Mouse (Mus musculus): ENCODE data around the gene Tmem223. TPM values are rescaled to one million over a fixed set of nuclear protein-coding genes. Genes with fewer than 3 reads are reported as not detected.
A peak's percentile ranks its signal among the peaks of the same experiment; 100 is the strongest.

Gene Tmem223
- polyA plus RNA-seq, 1 experiment: 112 TPM

GRCm38 (mm10) chr19:8745382-8745781, 25.4 kb upstream of the Tmem223 start:
- no peak for DNase-seq (ENCODE audit: low spot score)

- no peak for DNase-seq (ENCODE audit: low spot score)
These were observed 23.4 kb upstream of the Tmem223 start for GRCm38 (mm10) chr19:8747368-8747767.

GRCm38 (mm10) chr19:8755652-8756051, 15.1 kb upstream of the Tmem223 start:
- DNase-seq (ENCODE audit: low spot score): no peak

- peak; percentile 91 for DNase-seq (ENCODE audit: low spot score)
These were observed 14.0 kb upstream of the Tmem223 start, which contains the start of gene Nxf1 for GRCm38 (mm10) chr19:8756635-8757387. Gene Nxf1 (plus strand): TSS chr19:8757073.

GRCm38 (mm10) chr19:8757471-8757998, 13.3 kb upstream of the Tmem223 start:
- DNase-seq (ENCODE audit: low spot score): no peak

- no peak for DNase-seq (ENCODE audit: low spot score)
These were observed 11.9 kb upstream of the Tmem223 start for GRCm38 (mm10) chr19:8758899-8759298.

GRCm38 (mm10) chr19:8760757-8761156, 10.0 kb upstream of the Tmem223 start:
- DNase-seq (ENCODE audit: low spot score): no peak

- DNase-seq (ENCODE audit: low spot score): no peak
These were observed 7.5 kb upstream of the Tmem223 start for GRCm38 (mm10) chr19:8763276-8763675.

- no peak for DNase-seq (ENCODE audit: low spot score)
These were observed 5.2 kb upstream of the Tmem223 start for GRCm38 (mm10) chr19:8765562-8765961.

GRCm38 (mm10) chr19:8772996-8773395, 2.2 kb downstream of the Tmem223 start:
- DNase-seq (ENCODE audit: low spot score): no peak

- DNase-seq (ENCODE audit: low spot score): no peak
These were observed 2.6 kb downstream of the Tmem223 start for GRCm38 (mm10) chr19:8773409-8773808.

GRCm38 (mm10) chr19:8774086-8774835, 3.5 kb downstream of the Tmem223 start, which contains the start of gene Tmem179b:
Gene Tmem179b (minus strand): TSS chr19:8774467.
- peak; percentile 94 for DNase-seq (ENCODE audit: low spot score)

- no peak for DNase-seq (ENCODE audit: low spot score)
These were observed 4.2 kb downstream of the Tmem223 start for GRCm38 (mm10) chr19:8774951-8775421.

- peak; percentile 79 for DNase-seq (ENCODE audit: low spot score)
These were observed 15.4 kb downstream of the Tmem223 start, which contains the start of gene Taf6l for GRCm38 (mm10) chr19:8786008-8786781. Gene Taf6l (minus strand): TSS chr19:8786417.

- no peak for DNase-seq (ENCODE audit: low spot score)
These were observed 17.7 kb downstream of the Tmem223 start for GRCm38 (mm10) chr19:8788521-8788920.

- no peak for DNase-seq (ENCODE audit: low spot score)
These were observed 18.4 kb downstream of the Tmem223 start for GRCm38 (mm10) chr19:8789171-8789570.

- no peak for DNase-seq (ENCODE audit: low spot score)
These were observed 19.4 kb downstream of the Tmem223 start for GRCm38 (mm10) chr19:8790171-8790570.

GRCm38 (mm10) chr19:8798264-8798946, 27.6 kb downstream of the Tmem223 start, which contains the start of gene Polr2g:
Gene Polr2g (minus strand): TSS chr19:8798577.
- DNase-seq (ENCODE audit: low spot score): peak; percentile 61

- DNase-seq (ENCODE audit: low spot score): no peak
These were observed 28.1 kb downstream of the Tmem223 start for GRCm38 (mm10) chr19:8798947-8799315.

- peak; percentile 64 for DNase-seq (ENCODE audit: low spot score)
These were observed 31.5 kb downstream of the Tmem223 start, which contains the start of gene Zbtb3 for GRCm38 (mm10) chr19:8802130-8802821. Gene Zbtb3 (plus strand): TSS chr19:8802555.

Data from urinary bladder, adult 2 months (tissue).